Mouse (Mus musculus) forebrain, embryonic 14.5 days (tissue): ENCODE measurements around the gene Irf7. TPM values are rescaled to one million over a fixed set of nuclear protein-coding genes. Genes with fewer than 3 reads are reported as not detected.

Experiments
- ATAC-seq: fragments of 200-750 bp; cut with Nextera tagmentation; 2 replicates; pipeline ENCODE4 v1.8.0; 2017; ENCODE audit warnings: mild to moderate bottlenecking, moderate library complexity
- DNase-seq: peaks from one replicate; pipeline ENCODE4 v3.0.0-alpha.2; 2015; ENCODE audit warnings: low spot score
- H3K27ac ChIP-seq: fragments of 300-500 bp; sonication (generic); 2 replicates; pipeline ENCODE4 v1.5.1; 2014; ENCODE audit warnings: low read depth, mild to moderate bottlenecking, control low read depth, low read length, moderate library complexity
- H3K27me3 ChIP-seq: fragments of 300-500 bp; sonication (generic); replicated peaks from 2 replicates; pipeline ENCODE4 v1.6.1; 2014; ENCODE audit warnings: low read length, control low read depth, mixed read lengths; ENCODE audit not compliant: control insufficient read depth, insufficient read depth
- H3K36me3 ChIP-seq: fragments of 300-500 bp; sonication (generic); 2 replicates; pipeline ENCODE4 v1.6.1; 2014; ENCODE audit warnings: low read length, control low read depth; ENCODE audit not compliant: control insufficient read depth, insufficient read depth
- H3K4me1 ChIP-seq: fragments of 300-500 bp; sonication (generic); 2 replicates; pipeline ENCODE4 v1.6.1; 2014; ENCODE audit warnings: antibody characterized with exemption, low read length, control low read depth; ENCODE audit not compliant: control insufficient read depth, insufficient read depth
- H3K4me2 ChIP-seq: fragments of 300-500 bp; sonication (generic); 2 replicates; pipeline ENCODE4 v1.6.1; 2014; ENCODE audit warnings: mild to moderate bottlenecking, control low read depth, low read length
- H3K4me3 ChIP-seq: fragments of 300-500 bp; sonication (generic); 2 replicates; pipeline ENCODE4 v1.5.1; 2014; ENCODE audit warnings: low read depth, low read length, control low read depth
- H3K9ac ChIP-seq: fragments of 300-500 bp; sonication (generic); 2 replicates; pipeline ENCODE4 v1.6.1; 2014; ENCODE audit warnings: mild to moderate bottlenecking, low read length, control low read depth, moderate library complexity
- H3K9me3 ChIP-seq: fragments of 300-500 bp; sonication (generic); replicated peaks from 2 replicates; pipeline ENCODE4 v1.6.1; 2016; ENCODE audit warnings: low read length, control low read depth, mixed read lengths; ENCODE audit not compliant: control insufficient read depth
- WGBS: fragments of 180-500 bp; shearing (Covaris S2); extraction: QIAGEN DNeasy Blood & Tissue Kit; methylation state at CpG from one replicate; pipeline ENCODE4 v1.1.7; 2014; 5-methylcytosine and 5-hydroxymethylcytosine counted together
- polyA plus RNA-seq: library from polyadenylated mRNA; unstranded; fragments of >200 nt; fragmentation: Nextera tagmentation; extraction: Ambion mirVana; gene quantifications from 2 replicates; pipeline ENCODE4 v1.2.1, GENCODE M21; 2014

The Irf7 gene
- polyA plus RNA-seq, 1 experiment from 2014 or later, result 0.97 TPM

DNA sequence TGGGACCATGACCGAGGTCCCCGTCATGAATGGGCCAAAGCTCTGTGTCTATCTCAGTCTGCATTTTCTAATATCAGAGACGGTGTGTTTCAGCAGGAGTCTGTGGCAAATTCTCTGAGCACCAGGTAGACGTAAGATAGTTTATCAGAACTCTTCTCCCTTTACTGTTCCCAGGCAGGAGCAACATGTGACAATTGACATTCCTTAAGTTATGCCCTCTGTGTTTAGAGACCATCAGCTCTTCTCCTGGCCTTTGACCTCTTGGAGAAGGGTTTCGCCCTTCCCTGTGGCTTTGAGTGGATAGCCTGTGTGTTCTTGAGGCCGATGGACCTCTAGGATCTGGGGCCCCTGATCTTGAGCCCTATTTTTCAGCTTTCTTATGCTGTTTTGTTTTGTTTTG is 36.6 kb downstream of the Irf7 start:
- Histone ChIP-seq H3K9ac (peak overlapping the region; percentile 97), H3K9me3 (no peaks in the 10 kb centered on the region), H3K36me3 (peaks cover 45% of the 10 kb centered on the region), H3K4me1 (peaks cover 11% of the 10 kb centered on the region), H3K4me2 (peak overlapping the region; percentile 82), H3K27ac (no peak overlapping the region), H3K27me3 (no peaks in the 10 kb centered on the region), H3K4me3 (peak overlapping the region; percentile 100)
- 75% methylated on average over 6 of the region's 6 CpGs for WGBS
- ATAC-seq, result no peak
- DNase-seq, result no peak

DNA sequence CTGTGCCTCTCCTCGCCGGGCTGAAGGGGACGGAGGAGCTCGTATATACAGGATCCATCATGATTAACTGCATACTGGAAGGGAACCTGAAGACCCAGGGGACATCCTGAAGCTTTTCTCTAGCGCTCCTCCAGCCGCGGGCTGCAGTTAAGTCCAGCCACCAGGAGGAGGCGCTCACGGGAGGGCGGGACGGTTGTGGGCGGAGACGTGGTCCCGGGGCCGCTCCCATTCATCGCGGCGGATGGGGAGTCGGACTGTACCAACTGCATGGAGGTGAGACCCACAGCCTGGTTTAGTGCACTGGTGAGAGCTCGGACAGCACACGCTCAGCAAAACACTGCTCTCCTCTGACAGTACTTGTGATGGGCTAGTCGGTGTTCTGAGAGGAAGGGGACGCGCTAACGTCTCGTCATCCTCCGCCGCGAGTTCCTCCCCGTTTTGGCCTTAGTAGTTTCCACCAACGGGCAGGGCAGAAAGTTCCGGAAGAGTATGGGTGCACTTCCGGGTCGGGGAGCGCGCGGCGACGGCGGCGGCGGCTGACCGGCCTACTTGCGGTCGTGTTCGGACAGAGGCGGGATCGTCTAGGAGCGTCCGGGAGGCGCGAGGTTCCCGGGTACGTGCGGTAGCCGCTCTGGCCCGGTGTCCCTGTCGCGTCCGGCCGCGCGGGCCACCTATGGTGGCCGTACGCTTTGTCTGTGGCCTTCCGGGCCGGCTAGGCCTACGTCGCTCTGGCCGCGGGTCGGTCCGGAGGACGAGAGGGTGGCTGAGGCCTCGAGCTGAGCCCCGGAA is 37.8 kb downstream of the Irf7 start, which contains the start of gene Phrf1:
TSS of gene Phrf1 (plus strand) at position 506 of the 789 bp plus-strand sequence.
- H3K4me1 ChIP-seq, result peaks cover 11% of the 10 kb centered on the region
- peak; percentile 91 for DNase-seq

DNA sequence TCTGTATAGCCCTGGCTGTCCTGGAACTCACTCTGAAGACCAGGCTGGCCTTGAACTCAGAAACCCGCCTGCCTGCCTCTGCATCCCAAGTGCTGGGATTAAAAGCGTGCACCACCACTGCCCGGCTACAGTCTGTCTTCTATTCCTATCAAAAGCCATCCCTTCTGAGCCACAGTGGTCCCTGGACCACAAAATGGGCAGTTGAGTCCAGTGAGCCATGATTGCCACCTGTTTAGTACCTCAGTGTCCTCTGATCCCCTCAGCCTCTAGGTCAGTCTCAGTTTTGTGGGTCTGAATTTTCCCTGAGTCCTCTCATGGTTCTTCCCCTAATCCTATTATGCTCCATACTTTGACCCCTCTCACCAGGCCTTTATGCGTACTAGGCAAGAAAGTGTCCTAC is 38.5 kb downstream of the Irf7 start:
- ATAC-seq, result no peak; the same call in 1 of the 2 replicates
- H3K4me1 ChIP-seq, result peaks cover 11% of the 10 kb centered on the region
- H3K27ac ChIP-seq, result no peak overlapping the region
- peak overlapping the region; percentile 97; the same call in 1 of the 2 replicates for H3K9ac ChIP-seq
- peaks cover 26% of the 10 kb centered on the region for H3K36me3 ChIP-seq
- no peaks in the 10 kb centered on the region for H3K9me3 ChIP-seq
- no peak overlapping the region for H3K4me2 ChIP-seq
- WGBS, result 71% methylated on average over 4 of the region's 4 CpGs
- no peaks in the 10 kb centered on the region for H3K27me3 ChIP-seq
- H3K4me3 ChIP-seq, result no peak overlapping the region
- DNase-seq, result no peak

More for the DNA sequence above, 37.8 kb downstream of the Irf7 start, which contains the start of gene Phrf1:
- Histone ChIP-seq H3K9me3 (no peaks in the 10 kb centered on the region), H3K4me2 (peak within 1 kb of the TSS; percentile 82), H3K27me3 (no peaks in the 10 kb centered on the region), H3K27ac (peak within 1 kb of the TSS; percentile 93), H3K4me3 (peak within 1 kb of the TSS; percentile 100), H3K9ac (peak within 1 kb of the TSS; percentile 97), H3K36me3 (peaks cover 32% of the 10 kb centered on the region)
- under 1% methylated on average over 75 of the region's 76 CpGs for WGBS
- peak; percentile 95 for ATAC-seq

DNA sequence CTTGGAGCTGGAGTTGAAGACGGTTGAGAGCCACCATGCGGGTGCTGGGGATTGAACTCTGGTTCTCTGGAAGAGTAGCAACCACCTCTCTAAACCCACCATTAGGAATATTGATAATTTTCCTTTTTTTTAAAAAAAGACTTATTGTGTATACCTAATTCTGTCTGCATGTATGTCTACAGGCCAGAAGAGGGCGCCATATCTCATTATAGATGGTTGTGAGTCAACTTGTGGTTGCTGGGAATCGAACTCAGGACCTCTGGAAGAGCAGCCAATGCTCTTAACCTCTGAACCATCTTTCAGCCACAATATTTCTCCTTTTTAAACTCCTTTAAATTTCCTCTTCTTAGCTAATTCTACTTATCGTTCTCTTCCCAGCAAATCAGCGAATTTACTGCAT is 39.7 kb downstream of the Irf7 start:
- Histone ChIP-seq H3K27ac (no peak overlapping the region), H3K9me3 (no peaks in the 10 kb centered on the region), H3K27me3 (no peaks in the 10 kb centered on the region), H3K4me3 (no peak overlapping the region), H3K4me1 (peaks cover 18% of the 10 kb centered on the region), H3K4me2 (no peak overlapping the region), H3K9ac (no peak overlapping the region), H3K36me3 (peaks cover 13% of the 10 kb centered on the region)
- WGBS, result 81% methylated on average over 6 of the region's 6 CpGs
- no peak for DNase-seq
- no peak for ATAC-seq

DNA sequence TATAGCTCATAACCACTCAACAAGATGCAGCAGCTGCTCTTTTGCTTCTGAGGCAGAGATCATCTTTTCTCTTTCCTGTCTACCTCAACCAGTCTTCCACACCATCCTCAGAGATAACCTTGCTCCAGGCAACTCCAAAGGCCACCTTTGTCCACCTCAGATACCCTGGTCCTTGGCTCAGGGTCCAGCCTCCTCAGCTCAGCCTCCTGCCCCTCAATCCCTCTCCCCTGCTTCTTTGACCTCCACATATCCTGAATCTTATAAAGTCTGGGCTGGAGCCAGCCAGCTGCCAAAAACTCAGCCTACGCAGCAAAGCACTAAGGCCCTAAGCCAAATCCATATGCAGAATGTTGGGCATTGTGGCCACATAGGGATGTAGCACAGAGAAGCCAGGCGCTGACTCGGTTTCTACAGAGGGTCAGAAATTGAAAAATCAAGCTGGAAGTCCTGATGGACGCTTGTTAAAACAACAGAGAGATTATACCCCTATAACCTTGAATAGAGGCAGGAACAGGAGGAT is 43.5 kb downstream of the Irf7 start:
- Histone ChIP-seq H3K9ac (no peak overlapping the region), H3K27ac (peak overlapping the region; percentile 65; the same call in 1 of the 2 replicates)
- no peak for DNase-seq

DNA sequence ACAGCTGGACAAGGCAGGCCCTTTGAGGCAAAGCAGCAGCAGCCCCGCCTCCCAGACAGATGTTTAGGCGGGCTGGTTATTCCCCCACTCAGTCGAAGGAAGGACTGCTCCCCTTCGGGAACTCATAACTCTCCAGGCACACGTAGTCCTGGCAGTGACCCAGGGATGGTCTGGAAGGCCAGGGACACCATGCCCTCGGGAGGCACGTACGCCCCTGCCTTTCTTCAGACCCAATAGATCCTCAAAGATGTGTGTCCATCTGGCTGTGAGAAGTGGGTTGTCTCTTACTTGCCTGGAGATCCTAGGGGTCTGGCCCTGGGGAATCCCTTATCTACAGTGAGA is 44.2 kb downstream of the Irf7 start:
- peak overlapping the region; percentile 72 for H3K4me2 ChIP-seq
- WGBS, result 9% methylated on average over 8 of the region's 8 CpGs
- no peaks in the 10 kb centered on the region for H3K27me3 ChIP-seq
- H3K27ac ChIP-seq, result peak overlapping the region; percentile 65
- no peak for ATAC-seq
- peaks cover 7% of the 10 kb centered on the region for H3K4me1 ChIP-seq
- peak overlapping the region; percentile 40 for H3K4me3 ChIP-seq
- H3K9me3 ChIP-seq, result no peaks in the 10 kb centered on the region
- H3K36me3 ChIP-seq, result peaks cover 7% of the 10 kb centered on the region; the same call in 1 of the 2 replicates
- peak overlapping the region; percentile 59 for H3K9ac ChIP-seq
- no peak for DNase-seq

More for the DNA sequence above, 43.5 kb downstream of the Irf7 start:
- no peak for ATAC-seq
- H3K27me3 ChIP-seq, result no peaks in the 10 kb centered on the region
- 88% methylated on average over 4 of the region's 4 CpGs for WGBS
- H3K4me2 ChIP-seq, result no peak overlapping the region; the same call in 1 of the 2 replicates
- H3K4me3 ChIP-seq, result no peak overlapping the region
- H3K36me3 ChIP-seq, result peaks cover 7% of the 10 kb centered on the region; the same call in 1 of the 2 replicates
- H3K9me3 ChIP-seq, result no peaks in the 10 kb centered on the region
- H3K4me1 ChIP-seq, result peaks cover 7% of the 10 kb centered on the region

DNA sequence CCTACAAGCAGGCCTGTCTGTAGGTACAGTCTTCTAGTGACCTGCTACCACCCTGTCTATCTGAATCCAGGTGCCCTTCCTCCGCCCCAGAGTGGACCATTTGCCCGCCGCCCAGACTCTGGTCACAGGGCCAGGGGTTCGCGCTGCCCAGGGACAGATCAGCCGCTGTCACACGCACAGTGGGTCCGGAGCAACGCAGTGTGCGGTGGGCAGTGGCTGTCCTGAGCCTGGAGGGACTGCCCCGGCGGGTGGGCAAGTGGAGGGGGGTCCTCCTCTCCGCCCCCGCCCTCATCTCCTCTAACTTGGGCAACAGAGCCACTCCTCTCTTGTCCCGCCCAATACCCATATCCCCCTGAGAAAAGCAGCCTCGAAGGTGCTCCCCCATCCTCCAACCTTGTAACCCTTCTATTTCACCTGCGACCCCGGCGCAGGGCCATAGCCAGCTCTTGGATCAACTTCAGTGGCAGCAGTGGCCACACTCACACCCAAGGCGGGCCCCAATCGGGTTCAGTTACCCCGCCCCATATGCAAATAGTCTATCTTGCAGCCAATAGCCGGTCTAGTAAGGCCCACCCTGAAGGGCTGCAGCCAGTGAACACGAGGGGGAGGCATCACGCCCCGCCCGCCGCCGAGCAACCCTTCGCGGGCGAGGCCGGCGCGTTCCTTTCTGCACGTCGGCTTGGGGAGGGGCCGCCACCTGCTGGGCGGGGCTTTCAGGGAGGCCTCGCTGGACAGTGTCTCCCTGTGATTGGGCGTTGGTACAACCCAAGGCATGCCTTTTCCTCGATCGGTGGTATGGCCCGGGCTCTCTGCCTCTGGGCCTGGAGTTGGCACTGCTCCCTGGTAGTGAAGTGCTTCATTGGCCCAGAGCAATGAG is 44.8 kb downstream of the Irf7 start:
- H3K36me3 ChIP-seq, result peaks cover 7% of the 10 kb centered on the region; the same call in 1 of the 2 replicates
- ATAC-seq, result peak; percentile 98
- peak overlapping the region; percentile 40 for H3K4me3 ChIP-seq
- H3K9ac ChIP-seq, result peak overlapping the region; percentile 59
- H3K27me3 ChIP-seq, result no peaks in the 10 kb centered on the region
- WGBS, result 4% methylated on average over 43 of the region's 44 CpGs
- peaks cover 9% of the 10 kb centered on the region for H3K4me1 ChIP-seq
- H3K9me3 ChIP-seq, result no peaks in the 10 kb centered on the region
- DNase-seq, result peak; percentile 98
- H3K27ac ChIP-seq, result peak overlapping the region; percentile 65
- H3K4me2 ChIP-seq, result peak overlapping the region; percentile 72

DNA sequence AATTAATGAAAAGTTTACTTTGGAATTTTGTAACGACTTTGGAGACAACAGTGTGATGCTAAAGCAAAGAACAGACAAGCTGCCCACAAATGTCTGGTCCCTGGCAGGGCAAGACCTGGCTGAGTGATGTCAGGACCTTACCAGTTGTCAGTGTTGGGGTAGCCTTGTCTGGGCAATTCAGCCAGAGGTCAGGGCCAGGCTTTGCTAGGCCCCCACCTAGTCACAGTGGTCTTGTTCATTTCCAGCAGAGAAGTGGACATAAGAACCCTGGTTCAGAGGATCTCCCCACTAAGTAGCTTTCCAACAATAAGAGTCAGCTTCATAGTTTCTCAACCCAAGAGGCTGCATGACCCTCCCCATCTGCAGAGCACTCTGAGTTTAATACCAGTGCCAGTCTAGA is 45.9 kb downstream of the Irf7 start:
- H3K4me1 ChIP-seq, result peaks cover 13% of the 10 kb centered on the region
- H3K4me3 ChIP-seq, result no peak overlapping the region
- no peaks in the 10 kb centered on the region for H3K27me3 ChIP-seq
- no peaks in the 10 kb centered on the region for H3K9me3 ChIP-seq
- H3K9ac ChIP-seq, result no peak overlapping the region
- ATAC-seq, result no peak
- H3K4me2 ChIP-seq, result no peak overlapping the region
- 76% methylated on average over 1 of the region's 1 CpGs for WGBS
- no peak for DNase-seq
- no peak overlapping the region; the same call in 1 of the 2 replicates for H3K27ac ChIP-seq
- H3K36me3 ChIP-seq, result peaks cover 7% of the 10 kb centered on the region; the same call in 1 of the 2 replicates
